Mouse (Mus musculus) C2C12 (cell line): ENCODE results near the gene 2410004B18Rik. TPM values are rescaled to one million over a fixed set of nuclear protein-coding genes. Genes with fewer than 3 reads are reported as not detected.

Experiments
- H3K27me3 ChIP-seq: one replicate; pipeline ENCODE4 v1.6.1; 2011; ENCODE audit not compliant: control insufficient read depth, insufficient read depth, insufficient read length
- H3K36me3 ChIP-seq: one replicate; pipeline ENCODE4 v1.6.1; 2011; ENCODE audit not compliant: control insufficient read depth, insufficient read depth
- H3K4me3 ChIP-seq: one replicate; pipeline ENCODE4 v1.5.1; 2011; ENCODE audit warnings: mild to moderate bottlenecking, control low read depth; ENCODE audit not compliant: poor library complexity, insufficient read depth, severe bottlenecking
- H3K79me2 ChIP-seq: one replicate; pipeline ENCODE4 v1.6.1; 2011; ENCODE audit not compliant: control insufficient read depth, insufficient read depth
- H3K79me3 ChIP-seq: one replicate; pipeline ENCODE4 v1.6.1; 2011; ENCODE audit warnings: low read depth, control low read depth
- H3ac ChIP-seq: one replicate; pipeline ENCODE3; 2011; ENCODE audit warnings: low read depth; ENCODE audit not compliant: control insufficient read depth, insufficient read length
- CEBPB ChIP-seq: IDR thresholded peaks from one replicate; pipeline ENCODE4 v1.6.1; 2011; ENCODE audit warnings: low read depth, mild to moderate bottlenecking, control low read depth, moderate library complexity
- CTCF ChIP-seq: IDR thresholded peaks from one replicate; pipeline ENCODE4 v1.5.1; 2011; ENCODE audit not compliant: control insufficient read depth, insufficient read depth, insufficient read length
- FOSL1 ChIP-seq: IDR thresholded peaks from one replicate; pipeline ENCODE4 v1.8.0; 2011; ENCODE audit warnings: mild to moderate bottlenecking, low read length; ENCODE audit not compliant: poor library complexity, insufficient read depth, severe bottlenecking
- MAX ChIP-seq: IDR thresholded peaks from one replicate; pipeline ENCODE4 v1.6.1; 2011; ENCODE audit warnings: mild to moderate bottlenecking, control low read depth
- MYOD1 ChIP-seq: IDR thresholded peaks from one replicate; pipeline ENCODE4 v1.6.1; 2011; ENCODE audit warnings: low read depth; ENCODE audit not compliant: control insufficient read depth, insufficient read length
- MYOG ChIP-seq: IDR thresholded peaks from one replicate; pipeline ENCODE4 v1.6.1; 2011; ENCODE audit not compliant: control insufficient read depth, insufficient read length; ENCODE audit errors: extremely low read depth
- USF1 ChIP-seq: IDR thresholded peaks from one replicate; pipeline ENCODE4 v1.6.1; 2011; ENCODE audit warnings: low read depth, mild to moderate bottlenecking, control low read depth, moderate library complexity
- polyA plus RNA-seq: library from polyadenylated mRNA; unstranded; fragments of >200 nt; fragmentation: generic; extraction: Trizol; gene quantifications from one replicate; pipeline ENCODE4 v1.2.1, GENCODE M21; 2012; ENCODE audit warnings: missing spikeins

Gene 2410004B18Rik
- polyA plus RNA-seq, 1 experiment = 22.9 TPM

DNA sequence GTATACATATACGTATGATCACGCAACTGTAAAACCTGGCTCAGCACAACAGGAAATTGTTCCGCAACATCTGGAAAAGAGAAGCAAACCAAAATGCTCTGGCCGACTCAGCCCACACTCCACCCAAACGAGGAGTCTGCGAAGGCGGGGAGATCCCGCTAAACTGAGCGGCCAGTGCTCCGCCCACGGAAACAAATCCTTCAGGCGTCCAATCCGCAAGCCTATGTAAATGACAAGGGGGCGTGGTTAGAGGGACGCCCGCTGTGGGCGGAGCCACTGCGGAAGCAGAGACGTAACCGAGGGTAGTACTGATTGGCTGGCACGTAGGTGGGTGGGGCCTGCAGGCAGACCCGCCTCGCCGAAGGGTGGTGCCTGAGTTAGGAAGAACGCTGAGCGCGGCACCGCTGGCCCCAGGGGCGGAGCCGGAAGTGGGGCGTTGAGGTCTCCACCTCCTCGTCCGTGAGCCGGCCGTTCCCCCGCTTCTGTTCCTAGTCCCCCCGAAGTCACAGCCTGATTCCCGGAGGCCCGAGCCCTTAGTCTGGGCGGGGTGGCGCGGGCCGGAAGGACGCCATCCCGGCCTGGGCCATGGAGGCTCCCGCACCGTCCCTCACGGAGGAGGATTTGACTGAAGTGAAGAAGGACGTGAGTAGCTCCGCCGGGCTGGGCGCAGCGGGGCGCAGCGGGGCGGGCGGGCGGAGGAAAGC lies 13.8 kb upstream of the 2410004B18Rik start:
- peaks cover 14% of the 10 kb centered on the region for H3K36me3 ChIP-seq
- peak overlapping the region; percentile 97 for H3ac ChIP-seq
- peak overlapping the region; percentile 88 for H3K4me3 ChIP-seq
- TF ChIP-seq USF1 = no peak
- TF ChIP-seq MYOG = no peak
- TF ChIP-seq MYOD1 = no peak
- no peak for TF ChIP-seq MAX
- TF ChIP-seq FOSL1 = no peak
- no peak for TF ChIP-seq CTCF
- TF ChIP-seq CEBPB = no peak
- no peaks in the 10 kb centered on the region for H3K27me3 ChIP-seq
- peaks cover 43% of the 10 kb centered on the region for H3K79me3 ChIP-seq
- H3K79me2 ChIP-seq = peaks cover 48% of the 10 kb centered on the region

- H3K79me2 ChIP-seq = peaks cover 55% of the 10 kb centered on the region
- no peak for TF ChIP-seq USF1
- no peak for TF ChIP-seq CTCF
- no peak for TF ChIP-seq MAX
- no peak for TF ChIP-seq FOSL1
- TF ChIP-seq CEBPB = no peak
- TF ChIP-seq MYOD1 = no peak
- TF ChIP-seq MYOG = no peak
- H3K27me3 ChIP-seq = no peaks in the 10 kb centered on the region
- peaks cover 47% of the 10 kb centered on the region for H3K79me3 ChIP-seq
- H3K36me3 ChIP-seq = peaks cover 19% of the 10 kb centered on the region
- H3ac ChIP-seq = peak overlapping the region; percentile 97
- peak overlapping the region; percentile 88 for H3K4me3 ChIP-seq
Measured at GRCm38 (mm10) chr3:145924649-145925337, 13.0 kb upstream of the 2410004B18Rik start.

DNA sequence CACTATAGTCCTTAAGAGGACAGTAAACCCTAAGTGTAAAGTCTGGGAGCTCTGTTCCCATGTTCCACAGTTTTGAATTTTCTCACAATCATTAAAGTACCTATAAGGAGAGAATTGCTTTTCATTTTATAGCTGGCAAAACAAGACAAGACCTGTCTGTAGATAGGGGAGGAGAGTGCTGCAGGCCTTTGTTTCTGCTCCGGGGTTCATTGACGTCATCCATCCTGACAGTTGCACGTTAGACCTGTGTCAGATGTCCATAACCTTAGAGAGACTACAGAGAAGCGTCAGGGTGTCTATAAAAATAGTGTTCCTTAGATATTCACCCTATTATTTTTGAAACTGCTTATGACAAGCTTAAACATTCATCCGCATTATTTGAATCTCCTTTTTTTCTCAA lies 12.3 kb upstream of the 2410004B18Rik start:
- Histone ChIP-seq H3K27me3 (no peaks in the 10 kb centered on the region), H3K4me3 (peak overlapping the region; percentile 88), H3K79me2 (peaks cover 62% of the 10 kb centered on the region), H3ac (no peak overlapping the region), H3K79me3 (peaks cover 52% of the 10 kb centered on the region), H3K36me3 (peaks cover 26% of the 10 kb centered on the region)
- TF ChIP-seq USF1 = no peak
- no peak for TF ChIP-seq CEBPB
- TF ChIP-seq MYOG = no peak
- TF ChIP-seq MYOD1 = no peak
- no peak for TF ChIP-seq FOSL1
- no peak for TF ChIP-seq MAX
- no peak for TF ChIP-seq CTCF

DNA sequence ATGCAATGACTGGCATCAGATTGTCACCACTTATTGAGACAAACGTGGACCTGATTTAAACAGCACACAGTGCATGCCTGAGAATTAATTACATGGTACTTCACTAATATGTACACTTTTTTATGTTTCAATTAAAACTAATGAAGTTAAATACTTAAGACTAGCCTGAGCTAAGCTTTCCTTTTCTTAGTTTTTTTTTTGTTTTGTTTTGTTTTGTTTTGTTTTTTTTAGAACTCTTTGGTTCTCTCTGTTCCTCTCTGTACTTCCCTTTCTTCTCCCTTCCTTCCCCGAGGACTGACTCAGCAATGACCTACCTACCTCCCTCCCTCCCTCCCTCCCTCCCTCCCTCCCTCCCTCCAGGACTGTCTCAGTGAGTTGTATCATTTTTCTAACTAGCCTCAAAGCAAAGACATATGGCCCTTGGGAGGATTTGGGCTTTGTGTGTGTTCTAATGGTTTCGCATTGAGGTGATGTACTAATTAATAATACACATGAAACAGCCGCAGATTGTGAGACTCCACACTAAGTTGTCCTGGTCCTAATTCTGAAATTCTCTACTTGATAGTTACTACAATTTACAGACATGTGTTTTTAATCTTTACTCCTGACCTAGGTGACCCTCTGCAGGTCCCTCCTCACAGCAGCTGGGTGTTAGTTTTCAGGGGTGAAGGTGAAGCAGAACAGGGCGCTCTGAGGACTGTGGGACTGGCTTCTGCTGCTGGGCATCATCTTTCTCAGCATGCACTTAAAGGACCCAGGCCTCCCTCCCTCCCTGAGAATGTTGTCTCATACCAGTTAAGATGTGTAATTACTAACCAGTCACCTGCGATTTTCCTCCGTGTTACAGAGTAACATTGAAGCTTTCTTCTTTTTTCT lies 8.1 kb upstream of the 2410004B18Rik start:
- H3K27me3 ChIP-seq = no peaks in the 10 kb centered on the region
- H3ac ChIP-seq = no peak overlapping the region
- peaks cover 57% of the 10 kb centered on the region for H3K79me2 ChIP-seq
- H3K79me3 ChIP-seq = peaks cover 49% of the 10 kb centered on the region
- peaks cover 60% of the 10 kb centered on the region for H3K36me3 ChIP-seq
- no peak for TF ChIP-seq CTCF
- TF ChIP-seq CEBPB = no peak
- no peak for TF ChIP-seq FOSL1
- no peak for TF ChIP-seq MYOG
- no peak for TF ChIP-seq MYOD1
- no peak for TF ChIP-seq USF1
- TF ChIP-seq MAX = no peak
- H3K4me3 ChIP-seq = no peak overlapping the region

GRCm38 (mm10) chr3:145933845-145934244 lies 4.0 kb upstream of the 2410004B18Rik start:
- TF ChIP-seq CEBPB (no peak), MYOG (no peak), USF1 (no peak), MYOD1 (no peak), FOSL1 (no peak), MAX (no peak), CTCF (no peak)
- Histone ChIP-seq H3K79me2 (peaks cover 27% of the 10 kb centered on the region), H3K4me3 (no peak overlapping the region), H3K27me3 (no peaks in the 10 kb centered on the region), H3K79me3 (peaks cover 16% of the 10 kb centered on the region), H3K36me3 (peaks cover 52% of the 10 kb centered on the region), H3ac (no peak overlapping the region)
